Mouse (Mus musculus) frontal cortex, postnatal 25 days (tissue): Measurements from ENCODE around the gene Tmc2.

Experiments
- DNase-seq, 2 experiments: peaks; one replicate each; pipeline ENCODE4 v3.0.0; 2022; ENCODE audit warnings: low spot score in 2 of 2

The Tmc2 gene

GRCm38 (mm10) chr2:130194894-130195293, at the start of gene Tmc2:
TSS of gene Tmc2 (plus strand) at chr2:130195194.
- DNase-seq = no peak

- DNase-seq = no peak
Measured at GRCm38 (mm10) chr2:130146089-130146668, 48.8 kb upstream of the Tmc2 start.

GRCm38 (mm10) chr2:130155171-130155570, 39.8 kb upstream of the Tmc2 start:
- no peak for DNase-seq

- DNase-seq = no peak
Measured at GRCm38 (mm10) chr2:130155851-130156250, 39.1 kb upstream of the Tmc2 start.

GRCm38 (mm10) chr2:130157231-130158087, 37.5 kb upstream of the Tmc2 start:
- DNase-seq = no peak

GRCm38 (mm10) chr2:130158088-130158437, 36.9 kb upstream of the Tmc2 start:
- no peak for DNase-seq

- no peak for DNase-seq
Measured at GRCm38 (mm10) chr2:130162701-130163100, 32.3 kb upstream of the Tmc2 start.

GRCm38 (mm10) chr2:130166311-130167214, 28.4 kb upstream of the Tmc2 start:
- DNase-seq = peak in 1 of 2 experiments; percentile 24

- DNase-seq = peak; percentile 39 to 43
Measured at GRCm38 (mm10) chr2:130167861-130168260, 27.1 kb upstream of the Tmc2 start.

- no peak for DNase-seq
Measured at GRCm38 (mm10) chr2:130171674-130172073, 23.3 kb upstream of the Tmc2 start.

GRCm38 (mm10) chr2:130176820-130177219, 18.2 kb upstream of the Tmc2 start:
- no peak for DNase-seq

- no peak for DNase-seq
Measured at GRCm38 (mm10) chr2:130178381-130178705, 16.7 kb upstream of the Tmc2 start.

- peak; percentile 74 to 83 for DNase-seq
Measured at GRCm38 (mm10) chr2:130178706-130179506, 16.1 kb upstream of the Tmc2 start, which contains the start of gene Snrpb. TSS of gene Snrpb (minus strand) at chr2:130179403.

GRCm38 (mm10) chr2:130179507-130180019, 15.4 kb upstream of the Tmc2 start:
- DNase-seq = no peak

GRCm38 (mm10) chr2:130188391-130188790, 6.6 kb upstream of the Tmc2 start:
- no peak for DNase-seq

- no peak for DNase-seq
Measured at GRCm38 (mm10) chr2:130200961-130201360, 6.0 kb downstream of the Tmc2 start.

- DNase-seq = no peak
Measured at GRCm38 (mm10) chr2:130207376-130207775, 12.4 kb downstream of the Tmc2 start.

GRCm38 (mm10) chr2:130207996-130208395, 13.0 kb downstream of the Tmc2 start:
- no peak for DNase-seq

GRCm38 (mm10) chr2:130209636-130210035, 14.6 kb downstream of the Tmc2 start:
- no peak for DNase-seq

- no peak for DNase-seq
Measured at GRCm38 (mm10) chr2:130211581-130211980, 16.6 kb downstream of the Tmc2 start.

GRCm38 (mm10) chr2:130246912-130247311, 51.9 kb downstream of the Tmc2 start:
- no peak for DNase-seq
